Mouse (Mus musculus) limb, embryonic 15.5 days (tissue): ENCODE measurements around the gene Tecpr1. TPM values are rescaled to one million over a fixed set of nuclear protein-coding genes. Genes with fewer than 3 reads are reported as not detected.
A peak's percentile ranks its signal among the peaks of the same experiment; 100 is the strongest.

Source experiments
- ATAC-seq: fragments of 200-750 bp; cut with Nextera tagmentation; 2 replicates; pipeline ENCODE4 v1.8.0; 2017; ENCODE audit warnings: low read depth, moderate TSS enrichment; ENCODE audit not compliant: insufficient number of reproducible peaks, low FRiP score, low TSS enrichment
- H3K27ac ChIP-seq: fragments of 300-500 bp; sonication (generic); 2 replicates; pipeline ENCODE4 v1.5.1; 2015; ENCODE audit warnings: moderate library complexity, mild to moderate bottlenecking, inconsistent platforms
- H3K27me3 ChIP-seq: fragments of 300-500 bp; sonication (generic); 2 replicates; pipeline ENCODE4 v1.6.1; 2015; ENCODE audit warnings: inconsistent platforms
- H3K36me3 ChIP-seq: fragments of 300-500 bp; sonication (generic); 2 replicates; pipeline ENCODE4 v1.6.1; 2015; ENCODE audit warnings: inconsistent platforms
- H3K4me1 ChIP-seq: fragments of 300-500 bp; sonication (generic); 2 replicates; pipeline ENCODE4 v1.6.1; 2015; ENCODE audit warnings: inconsistent platforms
- H3K4me2 ChIP-seq: fragments of 300-500 bp; sonication (generic); 2 replicates; pipeline ENCODE4 v1.6.1; 2015; ENCODE audit warnings: mild to moderate bottlenecking, inconsistent platforms
- H3K4me3 ChIP-seq: fragments of 300-500 bp; sonication (generic); 2 replicates; pipeline ENCODE4 v1.5.1; 2015; ENCODE audit warnings: mild to moderate bottlenecking, inconsistent platforms
- H3K9ac ChIP-seq: fragments of 300-500 bp; sonication (generic); 2 replicates; pipeline ENCODE4 v1.6.1; 2015; ENCODE audit warnings: inconsistent platforms
- H3K9me3 ChIP-seq: fragments of 300-500 bp; sonication (generic); 2 replicates; pipeline ENCODE4 v1.6.1; 2016; ENCODE audit warnings: inconsistent platforms
- WGBS: fragments of 180-500 bp; shearing (Covaris S2); methylation state at CpG from one replicate; pipeline ENCODE4 v1.1.7; 2015; 5-methylcytosine and 5-hydroxymethylcytosine counted together
- polyA plus RNA-seq: library from polyadenylated mRNA; unstranded; fragments of >200 nt; fragmentation: Nextera tagmentation; extraction: Ambion mirVana; gene quantifications from 2 replicates; pipeline ENCODE4 v1.2.1, GENCODE M21; 2015

Tecpr1 gene
- polyA plus RNA-seq, 1 experiment from 2014 or later: 21.7 TPM

DNA sequence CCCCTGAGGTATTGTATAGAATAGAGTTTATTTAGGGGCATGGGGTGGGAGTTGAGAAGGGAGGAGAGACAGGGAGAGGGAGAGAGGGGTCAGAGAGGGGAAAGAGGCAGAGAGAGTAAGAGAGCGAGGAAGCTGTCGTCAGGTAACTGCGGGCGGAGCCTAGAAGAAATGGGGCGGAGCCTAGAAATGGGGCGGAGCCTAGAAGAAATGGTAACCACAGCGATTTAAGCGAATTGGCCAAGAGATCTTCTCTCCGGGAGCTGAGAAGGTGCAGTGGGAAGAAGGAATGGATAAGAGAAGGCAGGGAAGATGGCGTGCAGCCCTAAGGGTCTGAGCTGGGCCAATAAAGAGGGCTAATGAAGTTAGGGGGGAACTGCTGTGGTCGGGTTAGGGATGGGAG lies 2.8 kb upstream of the Tecpr1 start:
- H3K9ac ChIP-seq: no peak overlapping the region
- WGBS: 28% methylated on average over 11 of the region's 11 CpGs
- H3K27me3 ChIP-seq: no peaks in the 10 kb centered on the region
- no peak overlapping the region for H3K27ac ChIP-seq
- no peak overlapping the region for H3K4me2 ChIP-seq
- no peaks in the 10 kb centered on the region for H3K9me3 ChIP-seq
- no peak overlapping the region for H3K4me3 ChIP-seq
- ATAC-seq: no peak
- peaks cover 19% of the 10 kb centered on the region for H3K4me1 ChIP-seq
- H3K36me3 ChIP-seq: no peaks in the 10 kb centered on the region

DNA sequence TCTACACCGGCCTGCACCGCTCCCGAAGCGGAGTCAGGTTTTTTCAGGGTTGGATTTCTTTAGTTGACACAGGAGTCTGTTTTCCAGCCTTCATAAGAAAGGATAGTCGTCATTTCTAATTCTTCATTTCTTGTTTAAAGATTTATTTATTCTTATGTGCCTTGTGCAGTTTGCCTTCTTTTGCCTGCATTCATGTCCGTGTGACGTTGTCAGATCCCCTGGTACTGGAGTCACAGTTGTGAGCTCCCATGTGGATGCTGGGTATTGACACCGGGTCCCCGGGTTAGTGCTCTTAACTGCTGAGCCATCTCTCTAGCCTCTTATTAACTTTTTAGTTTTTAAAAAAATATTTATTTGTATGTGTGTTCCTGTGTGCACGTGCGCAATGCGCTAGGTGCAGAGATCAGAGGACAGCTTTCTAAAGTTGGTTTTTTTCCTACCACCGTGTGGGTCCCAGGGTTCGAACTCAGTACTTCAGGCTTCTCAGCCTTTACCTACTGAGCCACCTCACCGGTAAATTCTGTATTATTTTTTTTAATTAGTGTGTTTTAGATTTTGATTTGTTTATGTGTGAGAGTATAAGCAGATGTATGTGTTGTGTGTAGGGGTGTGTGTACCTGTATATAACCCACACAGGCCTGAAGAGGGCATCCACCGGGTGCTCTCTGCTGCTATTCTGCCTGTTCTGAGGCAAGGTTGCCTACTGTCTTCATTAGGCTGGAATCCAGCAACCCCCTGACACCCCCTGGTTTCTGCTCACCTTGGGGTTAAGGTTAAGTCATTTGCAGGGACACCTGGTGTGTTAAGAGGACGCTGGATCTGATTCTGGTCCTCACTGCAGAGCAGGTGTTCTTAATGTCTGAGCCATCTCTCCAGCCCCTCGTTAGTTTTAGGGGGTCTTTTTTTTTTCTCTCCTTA lies 743 bp upstream of the Tecpr1 start:
- no peaks in the 10 kb centered on the region for H3K9me3 ChIP-seq
- H3K27ac ChIP-seq: peak overlapping the region; percentile 82
- ATAC-seq: no peak
- peak overlapping the region; percentile 58 for H3K9ac ChIP-seq
- peak overlapping the region; percentile 71 for H3K4me3 ChIP-seq
- H3K4me2 ChIP-seq: peak overlapping the region; percentile 65
- no peaks in the 10 kb centered on the region for H3K27me3 ChIP-seq
- H3K4me1 ChIP-seq: peaks cover 19% of the 10 kb centered on the region
- WGBS: 19% methylated on average over 18 of the region's 18 CpGs
- H3K36me3 ChIP-seq: no peaks in the 10 kb centered on the region

DNA sequence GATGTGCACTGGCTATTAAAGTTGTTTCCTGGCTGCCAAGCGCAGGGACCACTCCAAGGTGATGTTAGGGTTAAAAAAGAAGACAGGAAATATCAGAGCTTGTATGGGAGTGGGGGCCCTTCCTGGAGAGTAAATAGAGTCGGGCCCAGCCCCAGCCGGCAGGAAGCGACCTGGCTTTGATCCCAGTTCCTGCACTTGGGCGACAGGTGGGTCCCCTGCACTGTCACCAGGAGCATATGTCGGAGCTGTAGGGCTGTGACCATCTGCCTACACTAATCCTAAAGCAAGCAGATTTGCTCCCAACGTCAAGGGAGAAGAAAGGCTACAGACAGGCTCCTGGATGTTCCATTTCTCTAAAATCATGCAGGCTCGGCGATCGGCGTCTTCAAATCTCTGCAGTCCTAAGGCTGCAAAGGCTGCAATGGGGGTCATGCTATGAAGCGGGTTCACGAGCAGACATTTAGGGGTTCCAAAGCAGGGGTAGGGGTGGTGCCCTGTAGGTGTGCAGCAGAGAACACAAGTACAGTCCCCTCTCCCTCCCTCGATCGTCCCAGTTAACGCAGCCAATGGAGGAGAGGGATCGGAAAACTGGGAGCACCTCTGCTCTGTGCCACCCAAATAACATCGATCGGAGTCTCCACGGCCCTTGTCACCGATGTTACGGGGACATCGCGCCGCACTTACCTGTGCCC lies 458 bp downstream of the Tecpr1 start:
- H3K27ac ChIP-seq: peak overlapping the region; percentile 82
- peak; percentile 46; the same call in 1 of the 2 replicates for ATAC-seq

DNA sequence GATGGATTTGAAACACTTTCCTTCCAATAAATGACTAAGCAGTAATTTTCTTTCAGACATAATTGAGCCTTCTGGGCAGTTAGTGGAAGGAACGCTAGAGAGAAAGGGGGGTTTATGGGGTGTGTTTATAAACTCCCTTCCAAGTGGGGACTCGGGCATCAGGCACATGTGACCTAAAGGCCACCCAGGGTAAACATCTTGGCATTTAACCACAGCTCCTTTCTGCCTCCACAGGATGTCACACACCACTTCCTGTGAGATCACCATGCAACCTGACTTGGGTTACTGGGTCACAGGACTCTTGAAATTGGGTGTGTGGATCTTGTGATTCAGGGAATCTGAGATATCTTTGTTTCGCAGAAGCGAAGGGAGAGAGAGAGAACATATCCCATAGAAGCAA lies 2.1 kb downstream of the Tecpr1 start:
- Histone ChIP-seq H3K27ac (no peak overlapping the region), H3K36me3 (peaks cover 15% of the 10 kb centered on the region), H3K9me3 (no peaks in the 10 kb centered on the region), H3K9ac (no peak overlapping the region), H3K27me3 (no peaks in the 10 kb centered on the region), H3K4me3 (no peak overlapping the region), H3K4me2 (no peak overlapping the region), H3K4me1 (peaks cover 19% of the 10 kb centered on the region)
- no peak for ATAC-seq
- WGBS: 52% methylated on average over 4 of the region's 4 CpGs

More for the DNA sequence above, 458 bp downstream of the Tecpr1 start:
- no peaks in the 10 kb centered on the region for H3K27me3 ChIP-seq
- peaks cover 3% of the 10 kb centered on the region; the same call in 1 of the 2 replicates for H3K36me3 ChIP-seq
- H3K4me2 ChIP-seq: peak overlapping the region; percentile 65
- WGBS: 2% methylated on average over 25 of the region's 25 CpGs
- H3K9ac ChIP-seq: peak overlapping the region; percentile 51
- H3K9me3 ChIP-seq: no peaks in the 10 kb centered on the region
- H3K4me1 ChIP-seq: peaks cover 19% of the 10 kb centered on the region
- H3K4me3 ChIP-seq: peak overlapping the region; percentile 71

DNA sequence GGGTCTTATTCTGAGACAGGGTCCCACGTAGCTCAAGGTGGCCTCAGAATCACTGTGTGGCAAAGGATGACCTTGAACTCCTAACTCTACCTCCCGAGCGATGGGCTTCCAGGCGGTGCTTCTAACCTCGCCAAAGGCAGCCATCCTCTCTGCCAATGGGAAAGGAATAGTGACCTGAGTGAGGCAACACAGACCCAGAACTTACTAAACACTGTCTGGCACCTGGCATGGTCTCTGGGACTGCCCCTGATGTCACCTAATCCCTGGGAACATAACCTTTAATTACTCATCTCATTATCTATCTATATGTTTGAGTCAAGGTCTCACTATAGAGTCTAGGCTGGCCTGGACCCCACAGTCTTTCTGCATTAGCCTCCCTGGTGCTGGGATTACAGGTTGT lies 3.5 kb downstream of the Tecpr1 start:
- no peak overlapping the region for H3K4me3 ChIP-seq

GRCm38 (mm10) chr5:144219306-144219705 lies 4.1 kb downstream of the Tecpr1 start:
- no peak overlapping the region for H3K4me3 ChIP-seq
- ATAC-seq: no peak
- 69% methylated on average over 12 of the region's 12 CpGs for WGBS
- no peak overlapping the region for H3K27ac ChIP-seq
- no peak overlapping the region for H3K4me2 ChIP-seq
- H3K36me3 ChIP-seq: peaks cover 29% of the 10 kb centered on the region
- H3K4me1 ChIP-seq: peaks cover 17% of the 10 kb centered on the region
- H3K9me3 ChIP-seq: no peaks in the 10 kb centered on the region
- no peaks in the 10 kb centered on the region for H3K27me3 ChIP-seq
- H3K9ac ChIP-seq: no peak overlapping the region

More for the DNA sequence above, 3.5 kb downstream of the Tecpr1 start:
- Histone ChIP-seq H3K36me3 (peaks cover 24% of the 10 kb centered on the region), H3K27me3 (no peaks in the 10 kb centered on the region), H3K9ac (no peak overlapping the region), H3K4me1 (peaks cover 19% of the 10 kb centered on the region), H3K4me2 (no peak overlapping the region), H3K27ac (no peak overlapping the region), H3K9me3 (no peaks in the 10 kb centered on the region)
- 92% methylated on average over 5 of the region's 5 CpGs for WGBS
- ATAC-seq: no peak

DNA sequence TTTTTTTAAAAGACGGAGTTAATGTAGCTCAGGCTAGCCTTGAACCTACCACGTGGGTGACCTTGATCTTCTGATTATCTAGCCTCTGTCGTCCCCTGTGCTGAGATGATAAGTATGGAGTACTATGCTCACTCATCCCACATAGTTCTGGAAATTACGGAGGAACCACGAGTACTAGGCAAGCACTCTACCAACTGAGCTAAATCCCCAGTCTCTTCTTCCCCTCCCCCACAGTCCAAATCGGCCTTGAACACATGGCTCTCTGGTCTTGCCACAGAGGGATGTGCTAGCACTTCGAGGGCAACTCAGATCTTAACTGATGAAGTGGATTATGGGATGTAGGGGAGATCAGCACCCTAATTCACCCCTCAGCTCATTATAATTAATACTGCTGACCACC lies 5.4 kb downstream of the Tecpr1 start:
- H3K4me1 ChIP-seq: peaks cover 12% of the 10 kb centered on the region
- 83% methylated on average over 7 of the region's 7 CpGs for WGBS
- H3K36me3 ChIP-seq: peaks cover 37% of the 10 kb centered on the region
- no peak for ATAC-seq
- H3K4me3 ChIP-seq: no peak overlapping the region
- no peak overlapping the region for H3K27ac ChIP-seq
- H3K4me2 ChIP-seq: no peak overlapping the region
- H3K27me3 ChIP-seq: no peaks in the 10 kb centered on the region
- H3K9me3 ChIP-seq: no peaks in the 10 kb centered on the region
- H3K9ac ChIP-seq: no peak overlapping the region

DNA sequence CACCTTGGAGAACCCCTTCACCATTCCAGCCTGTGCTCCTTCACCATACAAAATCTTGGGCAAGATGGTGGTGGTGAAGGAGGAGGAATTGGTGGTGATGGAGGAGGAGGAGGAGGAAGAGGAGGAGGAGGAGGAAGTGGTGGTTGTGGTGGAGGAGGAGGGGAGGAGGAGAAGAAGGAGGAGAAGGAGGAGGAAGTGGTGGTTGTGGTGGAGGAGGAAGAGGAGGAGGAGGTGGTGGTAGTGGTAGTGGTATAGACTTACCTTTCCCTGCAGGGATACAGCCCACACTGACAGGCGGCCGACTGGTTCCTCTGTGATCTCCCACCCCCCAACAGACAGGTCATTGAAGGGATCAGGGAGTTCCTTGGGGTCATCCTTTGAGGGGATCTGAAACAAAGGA lies 7.4 kb downstream of the Tecpr1 start:
- WGBS: 89% methylated on average over 2 of the region's 2 CpGs
- no peaks in the 10 kb centered on the region for H3K27me3 ChIP-seq
- H3K4me1 ChIP-seq: no peaks in the 10 kb centered on the region
- H3K36me3 ChIP-seq: peaks cover 52% of the 10 kb centered on the region
- H3K27ac ChIP-seq: no peak overlapping the region
- no peak for ATAC-seq
- no peaks in the 10 kb centered on the region for H3K9me3 ChIP-seq
- no peak overlapping the region for H3K4me3 ChIP-seq
- no peak overlapping the region for H3K4me2 ChIP-seq
- no peak overlapping the region for H3K9ac ChIP-seq

- peaks cover 68% of the 10 kb centered on the region for H3K36me3 ChIP-seq
- H3K4me3 ChIP-seq: no peak overlapping the region
- no peak overlapping the region for H3K27ac ChIP-seq
- no peak overlapping the region for H3K4me2 ChIP-seq
- ATAC-seq: no peak
- 38% methylated on average over 7 of the region's 7 CpGs for WGBS
- H3K9ac ChIP-seq: no peak overlapping the region
- no peaks in the 10 kb centered on the region for H3K9me3 ChIP-seq
- no peaks in the 10 kb centered on the region for H3K27me3 ChIP-seq
- H3K4me1 ChIP-seq: no peaks in the 10 kb centered on the region
Measured at GRCm38 (mm10) chr5:144214453-144214852, 9.0 kb downstream of the Tecpr1 start.

GRCm38 (mm10) chr5:144207478-144207877 lies 15.9 kb downstream of the Tecpr1 start:
- no peak for ATAC-seq
- H3K4me3 ChIP-seq: no peak overlapping the region
- WGBS: 51% methylated on average over 11 of the region's 11 CpGs

GRCm38 (mm10) chr5:144206069-144206468 lies 17.3 kb downstream of the Tecpr1 start:
- no peak overlapping the region for H3K4me2 ChIP-seq
- H3K9ac ChIP-seq: no peak overlapping the region
- H3K27me3 ChIP-seq: no peaks in the 10 kb centered on the region
- no peak overlapping the region for H3K4me3 ChIP-seq
- peaks cover 80% of the 10 kb centered on the region for H3K36me3 ChIP-seq
- ATAC-seq: no peak
- no peaks in the 10 kb centered on the region; the same call in 1 of the 2 replicates for H3K9me3 ChIP-seq
- no peak overlapping the region for H3K27ac ChIP-seq
- 94% methylated on average over 15 of the region's 15 CpGs for WGBS
- no peaks in the 10 kb centered on the region for H3K4me1 ChIP-seq

More at GRCm38 (mm10) chr5:144207478-144207877, 15.9 kb downstream of the Tecpr1 start:
- no peak overlapping the region for H3K9ac ChIP-seq
- H3K36me3 ChIP-seq: peaks cover 84% of the 10 kb centered on the region
- H3K4me2 ChIP-seq: no peak overlapping the region
- H3K9me3 ChIP-seq: no peaks in the 10 kb centered on the region; the same call in 1 of the 2 replicates
- H3K4me1 ChIP-seq: no peaks in the 10 kb centered on the region
- no peaks in the 10 kb centered on the region for H3K27me3 ChIP-seq
- H3K27ac ChIP-seq: no peak overlapping the region

DNA sequence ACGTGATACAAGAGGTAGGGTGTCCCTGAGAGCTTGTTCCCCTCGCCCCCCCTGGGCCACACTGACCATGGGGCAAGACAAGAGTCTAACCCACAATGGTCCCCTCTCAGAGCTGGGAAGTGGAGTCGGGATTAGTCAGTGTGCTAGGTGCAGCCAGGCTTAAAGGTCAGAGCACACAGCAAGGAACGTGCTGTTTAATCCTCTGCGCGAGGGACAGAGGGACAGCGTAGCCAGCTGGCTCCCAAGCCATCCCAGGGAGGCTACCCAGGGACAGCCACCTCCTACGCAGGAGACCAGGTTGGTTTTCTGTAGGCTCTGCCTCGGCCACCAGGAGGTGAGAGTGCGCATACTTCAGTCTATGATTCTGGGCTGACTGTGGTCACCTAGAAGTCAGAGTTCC lies 18.5 kb downstream of the Tecpr1 start:
- H3K9ac ChIP-seq: no peak overlapping the region
- WGBS: 80% methylated on average over 10 of the region's 10 CpGs
- no peak for ATAC-seq
- peaks cover 78% of the 10 kb centered on the region for H3K36me3 ChIP-seq
- H3K4me3 ChIP-seq: no peak overlapping the region
- H3K9me3 ChIP-seq: no peaks in the 10 kb centered on the region; the same call in 1 of the 2 replicates
- no peak overlapping the region for H3K4me2 ChIP-seq
- H3K27ac ChIP-seq: no peak overlapping the region
- no peaks in the 10 kb centered on the region for H3K27me3 ChIP-seq
- no peaks in the 10 kb centered on the region for H3K4me1 ChIP-seq
